Mouse (Mus musculus): ENCODE measurements around the gene Psen1. TPM values are rescaled to one million over a fixed set of nuclear protein-coding genes. Genes with fewer than 3 reads are reported as not detected.

The Psen1 gene
- polyA plus RNA-seq, 1 experiment, result 39.0 TPM

GRCm38 (mm10) chr12:83706951-83707350 is 19.0 kb downstream of the Psen1 start:
- TF ChIP-seq CTCF (conservative IDR thresholded peaks at IDR 0.05; ENCODE audit: insufficient read depth, insufficient read length, low read depth, low read length), result no peak
- no peak for TF ChIP-seq POLR2A (IDR thresholded peaks at IDR 0.05; ENCODE audit: low read depth, low read length)
- peak overlapping the region; percentile 27; the same call in 1 of the 2 replicates for H3K27ac ChIP-seq (ENCODE audit: insufficient read depth, low read depth, low read length)
- H3K27me3 ChIP-seq (replicated peaks; ENCODE audit: control insufficient read depth, insufficient read depth, low read length), result no peaks in the 10 kb centered on the region
- WGBS, result 54% methylated on average over 4 of the region's 4 CpGs
- H3K4me3 ChIP-seq (ENCODE audit: insufficient read depth, low read depth, low read length), result no peak overlapping the region
- no peaks in the 10 kb centered on the region for H3K36me3 ChIP-seq (ENCODE audit: control insufficient read depth, insufficient read depth, low read length)
- DNase-seq, result peak; percentile 63
- H3K4me1 ChIP-seq (ENCODE audit: control insufficient read depth, insufficient read depth, low read length), result peaks cover 9% of the 10 kb centered on the region; the same call in 1 of the 2 replicates

- Histone ChIP-seq H3K36me3 (ENCODE audit: control insufficient read depth, insufficient read depth, low read length) (no peaks in the 10 kb centered on the region), H3K27ac (ENCODE audit: insufficient read depth, low read depth, low read length) (no peak overlapping the region), H3K4me3 (ENCODE audit: insufficient read depth, low read depth, low read length) (no peak overlapping the region), H3K4me1 (ENCODE audit: control insufficient read depth, insufficient read depth, low read length) (peaks cover 9% of the 10 kb centered on the region; the same call in 1 of the 2 replicates), H3K27me3 (replicated peaks; ENCODE audit: control insufficient read depth, insufficient read depth, low read length) (no peaks in the 10 kb centered on the region)
- 61% methylated on average over 7 of the region's 7 CpGs for WGBS
- TF ChIP-seq CTCF (conservative IDR thresholded peaks at IDR 0.05; ENCODE audit: insufficient read depth, insufficient read length, low read depth, low read length) (no peak), POLR2A (IDR thresholded peaks at IDR 0.05; ENCODE audit: low read depth, low read length) (no peak)
- DNase-seq, result peak; percentile 63
These were observed 20.5 kb downstream of the Psen1 start for GRCm38 (mm10) chr12:83708160-83709092.

- 62% methylated on average over 2 of the region's 2 CpGs for WGBS
- no peak for DNase-seq
- TF ChIP-seq POLR2A (IDR thresholded peaks at IDR 0.05; ENCODE audit: low read depth, low read length) (no peak), CTCF (conservative IDR thresholded peaks at IDR 0.05; ENCODE audit: insufficient read depth, insufficient read length, low read depth, low read length) (no peak)
- Histone ChIP-seq H3K4me3 (ENCODE audit: insufficient read depth, low read depth, low read length) (no peak overlapping the region), H3K4me1 (ENCODE audit: control insufficient read depth, insufficient read depth, low read length) (peaks cover 7% of the 10 kb centered on the region; the same call in 1 of the 2 replicates), H3K27me3 (replicated peaks; ENCODE audit: control insufficient read depth, insufficient read depth, low read length) (no peaks in the 10 kb centered on the region), H3K36me3 (ENCODE audit: control insufficient read depth, insufficient read depth, low read length) (0 out of 2 replicates have a peak, but pooled peaks cover 2% of the 10 kb centered on the region), H3K27ac (ENCODE audit: insufficient read depth, low read depth, low read length) (no peak overlapping the region)
These were observed 22.0 kb downstream of the Psen1 start for GRCm38 (mm10) chr12:83709934-83710333.

- Histone ChIP-seq H3K4me1 (ENCODE audit: control insufficient read depth, insufficient read depth, low read length) (no peaks in the 10 kb centered on the region), H3K27me3 (replicated peaks; ENCODE audit: control insufficient read depth, insufficient read depth, low read length) (no peaks in the 10 kb centered on the region), H3K4me3 (ENCODE audit: insufficient read depth, low read depth, low read length) (no peak overlapping the region), H3K27ac (ENCODE audit: insufficient read depth, low read depth, low read length) (no peak overlapping the region), H3K36me3 (ENCODE audit: control insufficient read depth, insufficient read depth, low read length) (peaks cover 3% of the 10 kb centered on the region; the same call in 1 of the 2 replicates)
- peak; percentile 73 for DNase-seq
- WGBS, result 40% methylated on average over 2 of the region's 2 CpGs
- TF ChIP-seq CTCF (conservative IDR thresholded peaks at IDR 0.05; ENCODE audit: insufficient read depth, insufficient read length, low read depth, low read length) (peak; percentile 34; the same call in 1 of the 2 replicates), POLR2A (IDR thresholded peaks at IDR 0.05; ENCODE audit: low read depth, low read length) (no peak)
These were observed 25.8 kb downstream of the Psen1 start for GRCm38 (mm10) chr12:83713749-83714148.

- Histone ChIP-seq H3K4me1 (ENCODE audit: control insufficient read depth, insufficient read depth, low read length) (peaks cover 7% of the 10 kb centered on the region; the same call in 1 of the 2 replicates), H3K27me3 (replicated peaks; ENCODE audit: control insufficient read depth, insufficient read depth, low read length) (no peaks in the 10 kb centered on the region), H3K36me3 (ENCODE audit: control insufficient read depth, insufficient read depth, low read length) (peaks cover 3% of the 10 kb centered on the region; the same call in 1 of the 2 replicates), H3K4me3 (ENCODE audit: insufficient read depth, low read depth, low read length) (no peak overlapping the region), H3K27ac (ENCODE audit: insufficient read depth, low read depth, low read length) (no peak overlapping the region)
- 73% methylated on average over 15 of the region's 15 CpGs for WGBS
- TF ChIP-seq CTCF (conservative IDR thresholded peaks at IDR 0.05; ENCODE audit: insufficient read depth, insufficient read length, low read depth, low read length) (no peak), POLR2A (IDR thresholded peaks at IDR 0.05; ENCODE audit: low read depth, low read length) (no peak)
- no peak for DNase-seq
These were observed 28.6 kb downstream of the Psen1 start for GRCm38 (mm10) chr12:83716416-83717184.

GRCm38 (mm10) chr12:83719431-83719830 is 31.5 kb downstream of the Psen1 start:
- no peak overlapping the region for H3K4me3 ChIP-seq (ENCODE audit: insufficient read depth, low read depth, low read length)
- no peak for TF ChIP-seq CTCF (conservative IDR thresholded peaks at IDR 0.05; ENCODE audit: insufficient read depth, insufficient read length, low read depth, low read length)
- TF ChIP-seq POLR2A (IDR thresholded peaks at IDR 0.05; ENCODE audit: low read depth, low read length), result no peak
- H3K27me3 ChIP-seq (replicated peaks; ENCODE audit: control insufficient read depth, insufficient read depth, low read length), result no peaks in the 10 kb centered on the region
- H3K36me3 ChIP-seq (ENCODE audit: control insufficient read depth, insufficient read depth, low read length), result peaks cover 5% of the 10 kb centered on the region; the same call in 1 of the 2 replicates
- no peak for DNase-seq
- 97% methylated on average over 1 of the region's 1 CpGs for WGBS
- H3K27ac ChIP-seq (ENCODE audit: insufficient read depth, low read depth, low read length), result no peak overlapping the region
- H3K4me1 ChIP-seq (ENCODE audit: control insufficient read depth, insufficient read depth, low read length), result peaks cover 7% of the 10 kb centered on the region; the same call in 1 of the 2 replicates

Measured in kidney, adult 2 months (tissue).